Mouse (Mus musculus): ENCODE data around the gene Gm21366.
"Not testable (repeated sequence)": the region's sequence is repeated elsewhere in the genome, so short reads cannot be mapped to it uniquely, and the experiment has no call there.

Gm21366 gene

DNA sequence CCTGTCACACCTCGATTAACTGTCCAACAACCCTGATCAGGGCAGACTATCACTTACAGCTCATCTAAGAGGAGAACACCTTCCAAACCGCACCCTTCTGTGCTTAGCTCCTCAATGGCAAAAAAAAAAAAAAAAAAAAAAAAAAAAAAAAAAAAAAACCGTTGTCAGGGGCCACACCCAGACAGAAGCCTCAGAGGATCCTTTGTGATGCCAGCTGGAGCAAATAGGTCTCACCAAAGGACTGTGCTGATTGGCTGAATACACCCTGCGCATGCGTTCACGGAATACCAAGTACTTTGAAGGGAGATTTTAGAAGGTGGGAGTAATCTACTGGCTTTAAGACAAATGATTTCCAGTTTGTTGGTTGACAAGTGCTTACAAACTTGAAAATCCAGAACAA, at the start of gene Gm21366:
Gm21366 (minus strand) TSS at position 101 of the 400 bp plus-strand sequence.
- not testable (repeated sequence) for DNase-seq (ENCODE audit: inconsistent age in 2 of 2, low spot score in 1 of 2)

Data from adrenal gland, adult (tissue).